Mouse (Mus musculus): Measurements from ENCODE around the gene Ube2g2. TPM values are rescaled to one million over a fixed set of nuclear protein-coding genes. Genes with fewer than 3 reads are reported as not detected.

The Ube2g2 gene
- polyA plus RNA-seq, 2 experiments = 19.3 to 25.3 TPM

MicroRNA genes within 50 kb of the gene (microRNA counts, 519-probe panel; counts per million panel counts)
- microRNA mmu-miR-1930 = 69.9 counts per million

Small RNA genes within 50 kb of the gene (microRNA-seq; reads per million reads assigned to microRNA genes)
- 13.9 reads per million, percentile 25 among the genes with 10 or more reads in this experiment for gene Mir1930

Other genes with a start within 250 kb of the Ube2g2 start
- gene Adarb1, start 204.0 kb upstream of the Ube2g2 start, polyA plus RNA-seq (2012; rRNA removed) = 0.74 and 0.92 TPM in 2 replicates
- 1.1 and 1.2 TPM in 2 replicates for gene Adarb1, start 204.0 kb upstream of the Ube2g2 start, polyA plus RNA-seq (2014; fragmentation: Nextera tagmentation; extraction: Ambion mirVana)
- gene Fam207a, start 106.5 kb upstream of the Ube2g2 start, polyA plus RNA-seq (2012; rRNA removed) = 9.6 and 13.9 TPM in 2 replicates
- gene Fam207a, start 106.5 kb upstream of the Ube2g2 start, polyA plus RNA-seq (2014; fragmentation: Nextera tagmentation; extraction: Ambion mirVana) = 16.7 and 19.5 TPM in 2 replicates
- 7.1 and 8.7 TPM in 2 replicates for gene Itgb2, start 92.0 kb upstream of the Ube2g2 start, polyA plus RNA-seq (2012; rRNA removed)
- gene Itgb2, start 92.0 kb upstream of the Ube2g2 start, polyA plus RNA-seq (2014; fragmentation: Nextera tagmentation; extraction: Ambion mirVana) = 9.2 and 11.1 TPM in 2 replicates
- 36.6 and 40.5 TPM in 2 replicates for gene Pttg1ip, start 40.6 kb upstream of the Ube2g2 start, polyA plus RNA-seq (2012; rRNA removed)
- gene Pttg1ip, start 40.6 kb upstream of the Ube2g2 start, polyA plus RNA-seq (2014; fragmentation: Nextera tagmentation; extraction: Ambion mirVana) = 64.8 and 69.1 TPM in 2 replicates
- gene Sumo3, start 16.2 kb upstream of the Ube2g2 start, polyA plus RNA-seq (2012; rRNA removed) = 74.1 and 109 TPM in 2 replicates
- 82.5 and 87.7 TPM in 2 replicates for gene Sumo3, start 16.2 kb upstream of the Ube2g2 start, polyA plus RNA-seq (2014; fragmentation: Nextera tagmentation; extraction: Ambion mirVana)
- 0.09 TPM in 1 of 2 replicates, not detected in the other for gene Gm49325, start 16.1 kb upstream of the Ube2g2 start, polyA plus RNA-seq (2012; rRNA removed)
- not detected in 2 replicates for gene Gm49325, start 16.1 kb upstream of the Ube2g2 start, polyA plus RNA-seq (2014; fragmentation: Nextera tagmentation; extraction: Ambion mirVana)
- gene Tspear, start 64.3 kb downstream of the Ube2g2 start, polyA plus RNA-seq (2012; rRNA removed) = 0.03 TPM in 1 of 2 replicates, not detected in the other
- not detected in 2 replicates for gene Tspear, start 64.3 kb downstream of the Ube2g2 start, polyA plus RNA-seq (2014; fragmentation: Nextera tagmentation; extraction: Ambion mirVana)
- gene Gm19402, start 68.5 kb downstream of the Ube2g2 start, polyA plus RNA-seq (2012; rRNA removed) = not detected in 2 replicates
- not detected in 2 replicates for gene Gm19402, start 68.5 kb downstream of the Ube2g2 start, polyA plus RNA-seq (2014; fragmentation: Nextera tagmentation; extraction: Ambion mirVana)
- not detected in 2 replicates for gene Gm9508, start 75.0 kb downstream of the Ube2g2 start, polyA plus RNA-seq (2012; rRNA removed)
- gene Gm9508, start 75.0 kb downstream of the Ube2g2 start, polyA plus RNA-seq (2014; fragmentation: Nextera tagmentation; extraction: Ambion mirVana) = not detected in 2 replicates
- not detected in 2 replicates for gene Gm10272, start 84.4 kb downstream of the Ube2g2 start, polyA plus RNA-seq (2012; rRNA removed)
- gene Gm10272, start 84.4 kb downstream of the Ube2g2 start, polyA plus RNA-seq (2014; fragmentation: Nextera tagmentation; extraction: Ambion mirVana) = not detected in 2 replicates
- gene Gm10024, start 89.2 kb downstream of the Ube2g2 start, polyA plus RNA-seq (2012; rRNA removed) = not detected in 2 replicates
- not detected in 2 replicates for gene Gm10024, start 89.2 kb downstream of the Ube2g2 start, polyA plus RNA-seq (2014; fragmentation: Nextera tagmentation; extraction: Ambion mirVana)
- not detected in 2 replicates for gene Gm10142, start 93.5 kb downstream of the Ube2g2 start, polyA plus RNA-seq (2012; rRNA removed)
- gene Gm10142, start 93.5 kb downstream of the Ube2g2 start, polyA plus RNA-seq (2014; fragmentation: Nextera tagmentation; extraction: Ambion mirVana) = not detected in 2 replicates
- not detected in 2 replicates for gene Krtap12-1, start 98.3 kb downstream of the Ube2g2 start, polyA plus RNA-seq (2012; rRNA removed)
- gene Krtap12-1, start 98.3 kb downstream of the Ube2g2 start, polyA plus RNA-seq (2014; fragmentation: Nextera tagmentation; extraction: Ambion mirVana) = not detected in 2 replicates
- gene Gm10100, start 104.2 kb downstream of the Ube2g2 start, polyA plus RNA-seq (2012; rRNA removed) = not detected in 2 replicates
- not detected in 2 replicates for gene Gm10100, start 104.2 kb downstream of the Ube2g2 start, polyA plus RNA-seq (2014; fragmentation: Nextera tagmentation; extraction: Ambion mirVana)
- gene Gm18596, start 120.4 kb downstream of the Ube2g2 start, polyA plus RNA-seq (2012; rRNA removed) = not detected in 2 replicates
- not detected in 2 replicates for gene Gm18596, start 120.4 kb downstream of the Ube2g2 start, polyA plus RNA-seq (2014; fragmentation: Nextera tagmentation; extraction: Ambion mirVana)
- not detected in 2 replicates for gene Gm9736, start 129.1 kb downstream of the Ube2g2 start, polyA plus RNA-seq (2012; rRNA removed)
- gene Gm9736, start 129.1 kb downstream of the Ube2g2 start, polyA plus RNA-seq (2014; fragmentation: Nextera tagmentation; extraction: Ambion mirVana) = not detected in 2 replicates
- not detected in 2 replicates for gene Gm3233, start 137.4 kb downstream of the Ube2g2 start, polyA plus RNA-seq (2012; rRNA removed)
- not detected in 2 replicates for gene Gm3233, start 137.4 kb downstream of the Ube2g2 start, polyA plus RNA-seq (2014; fragmentation: Nextera tagmentation; extraction: Ambion mirVana)
- not detected in 2 replicates for gene Gm3238, start 149.1 kb downstream of the Ube2g2 start, polyA plus RNA-seq (2012; rRNA removed)
- not detected in 2 replicates for gene Gm3238, start 149.1 kb downstream of the Ube2g2 start, polyA plus RNA-seq (2014; fragmentation: Nextera tagmentation; extraction: Ambion mirVana)
- not detected in 2 replicates for gene Gm7138, start 154.7 kb downstream of the Ube2g2 start, polyA plus RNA-seq (2012; rRNA removed)
- gene Gm7138, start 154.7 kb downstream of the Ube2g2 start, polyA plus RNA-seq (2014; fragmentation: Nextera tagmentation; extraction: Ambion mirVana) = not detected in 2 replicates
- not detected in 2 replicates for gene Gm3250, start 160.3 kb downstream of the Ube2g2 start, polyA plus RNA-seq (2012; rRNA removed)
- gene Gm3250, start 160.3 kb downstream of the Ube2g2 start, polyA plus RNA-seq (2014; fragmentation: Nextera tagmentation; extraction: Ambion mirVana) = not detected in 2 replicates
- gene Gm7137, start 165.9 kb downstream of the Ube2g2 start, polyA plus RNA-seq (2012; rRNA removed) = not detected in 2 replicates
- not detected in 2 replicates for gene Gm7137, start 165.9 kb downstream of the Ube2g2 start, polyA plus RNA-seq (2014; fragmentation: Nextera tagmentation; extraction: Ambion mirVana)
- not detected in 2 replicates for gene Gm9639, start 172.8 kb downstream of the Ube2g2 start, polyA plus RNA-seq (2012; rRNA removed)
- gene Gm9639, start 172.8 kb downstream of the Ube2g2 start, polyA plus RNA-seq (2014; fragmentation: Nextera tagmentation; extraction: Ambion mirVana) = not detected in 2 replicates
- gene Gm19668, start 176.9 kb downstream of the Ube2g2 start, polyA plus RNA-seq (2012; rRNA removed) = not detected in 2 replicates
- not detected in 2 replicates for gene Gm19668, start 176.9 kb downstream of the Ube2g2 start, polyA plus RNA-seq (2014; fragmentation: Nextera tagmentation; extraction: Ambion mirVana)
- not detected in 2 replicates for gene Gm9507, start 189.6 kb downstream of the Ube2g2 start, polyA plus RNA-seq (2012; rRNA removed)
- gene Gm9507, start 189.6 kb downstream of the Ube2g2 start, polyA plus RNA-seq (2014; fragmentation: Nextera tagmentation; extraction: Ambion mirVana) = not detected in 2 replicates
- not detected in 2 replicates for gene Gm2696, start 192.4 kb downstream of the Ube2g2 start, polyA plus RNA-seq (2012; rRNA removed)
- not detected in 2 replicates for gene Gm2696, start 192.4 kb downstream of the Ube2g2 start, polyA plus RNA-seq (2014; fragmentation: Nextera tagmentation; extraction: Ambion mirVana)
- not detected in 2 replicates for gene Krtap10-4, start 204.8 kb downstream of the Ube2g2 start, polyA plus RNA-seq (2012; rRNA removed)
- gene Krtap10-4, start 204.8 kb downstream of the Ube2g2 start, polyA plus RNA-seq (2014; fragmentation: Nextera tagmentation; extraction: Ambion mirVana) = not detected in 2 replicates
- not detected in 2 replicates for gene Krtap10-10, start 213.7 kb downstream of the Ube2g2 start, polyA plus RNA-seq (2012; rRNA removed)
- gene Krtap10-10, start 213.7 kb downstream of the Ube2g2 start, polyA plus RNA-seq (2014; fragmentation: Nextera tagmentation; extraction: Ambion mirVana) = not detected in 2 replicates
- gene Gm36176, start 224.5 kb downstream of the Ube2g2 start, polyA plus RNA-seq (2012; rRNA removed) = not detected in 2 replicates
- gene Gm36176, start 224.5 kb downstream of the Ube2g2 start, polyA plus RNA-seq (2014; fragmentation: Nextera tagmentation; extraction: Ambion mirVana) = not detected in 2 replicates
- gene Gm10318, start 230.6 kb downstream of the Ube2g2 start, polyA plus RNA-seq (2012; rRNA removed) = not detected in 2 replicates
- not detected in 2 replicates for gene Gm10318, start 230.6 kb downstream of the Ube2g2 start, polyA plus RNA-seq (2014; fragmentation: Nextera tagmentation; extraction: Ambion mirVana)
- not detected in 2 replicates for gene Gm3285, start 239.7 kb downstream of the Ube2g2 start, polyA plus RNA-seq (2012; rRNA removed)
- not detected in 2 replicates for gene Gm3285, start 239.7 kb downstream of the Ube2g2 start, polyA plus RNA-seq (2014; fragmentation: Nextera tagmentation; extraction: Ambion mirVana)

Data from liver, embryonic 14.5 days (tissue).